8 mouse cellular contexts compared by ENCODE assay signal in the genomic region with DNA sequence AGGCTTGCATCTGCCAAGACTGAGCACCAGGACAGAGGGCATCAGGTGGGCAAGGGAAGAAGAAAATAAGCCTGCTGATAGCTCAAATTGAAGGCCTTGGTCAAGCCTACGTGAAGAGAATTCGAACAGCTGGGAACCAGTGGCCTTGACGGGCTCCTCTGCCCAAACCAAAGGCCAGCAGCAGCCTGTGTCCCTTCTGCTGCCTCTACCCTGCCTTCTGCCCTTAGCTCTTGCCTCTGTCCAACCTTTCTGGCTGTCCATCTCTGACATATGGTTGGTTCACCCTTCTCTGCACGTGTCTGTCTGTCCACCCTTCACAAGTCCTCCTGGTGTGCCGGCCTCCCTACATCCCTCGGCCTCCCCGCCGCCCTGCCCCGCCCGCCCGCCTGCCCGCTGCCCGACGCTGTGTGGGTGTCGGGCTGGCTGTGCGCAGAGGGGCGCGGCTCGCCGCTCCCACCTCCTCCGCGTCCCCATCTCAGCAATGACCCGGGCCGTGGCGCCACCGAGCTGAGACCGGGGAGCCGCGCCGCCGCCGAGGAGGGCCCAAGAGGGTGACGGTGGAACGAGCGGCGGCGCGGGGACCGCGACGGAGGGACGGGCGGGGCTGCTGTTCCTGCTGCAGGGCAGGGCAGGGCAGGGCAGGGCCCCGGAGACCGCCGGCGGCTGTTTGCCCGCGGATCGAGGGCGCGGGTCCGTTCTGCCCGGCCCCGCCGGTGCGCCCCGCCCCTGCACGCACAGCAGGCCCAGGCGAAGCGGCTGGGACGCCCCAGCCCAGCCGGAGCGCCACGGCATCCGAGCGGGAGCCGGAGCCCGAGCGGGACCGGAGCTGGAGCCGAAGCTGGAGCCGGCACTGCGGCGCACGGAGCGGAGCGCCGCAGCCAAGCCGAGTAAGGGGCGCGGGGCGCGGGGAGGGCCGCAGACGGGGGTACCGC. TPM values are rescaled to one million over a fixed set of nuclear protein-coding genes. Genes with fewer than 3 reads are reported as not detected.
DNase-seq lines count a peak whose midpoint lies in the region; ATAC-seq and TF ChIP-seq lines count a peak whose summit lies in the region.

A gene (plus strand): TSS at position 325 of the 932 bp plus-strand sequence.

- ATAC-seq in liver, embryonic 16.5 days (ENCODE audit: low read depth): peak; percentile 43
- peak; percentile 90 for ATAC-seq in neural tube, embryonic 14.5 days (ENCODE audit: low read depth)

- peak; percentile 21 for DNase-seq in ovary, adult 18-20 months (ENCODE audit: low spot score)
- DNase-seq in ovary, postnatal 10 days (ENCODE audit: low spot score): no peak
- peak; percentile 61 for DNase-seq in embryo, embryonic 9.5 days (ENCODE audit: extremely low spot score)
- peak; percentile 77 to 79 for DNase-seq in heart, adult 2 months
- DNase-seq in kidney, adult 9 months: peak; percentile 6
- DNase-seq in T-cell, adult 2 months (ENCODE audit: low spot score): no peak

- intact Hi-C loops in heart, adult 2 months (cut with DNase I): loop anchor here (2.0 kb wide), 1 partner anchor 24 kb away; no protein-coding TSS in a partner anchor

- no peaks in the 10 kb centered on the region for H3K36me3 ChIP-seq in heart, adult 2 months (ENCODE audit: control insufficient read depth, insufficient read depth, low read length)
- H3K36me3 ChIP-seq in liver, embryonic 16.5 days (ENCODE audit: control insufficient read depth, insufficient read depth): no peaks in the 10 kb centered on the region
- no peaks in the 10 kb centered on the region for H3K36me3 ChIP-seq in neural tube, embryonic 14.5 days (ENCODE audit: control insufficient read depth, insufficient read depth, low read length)

- no peaks in the 10 kb centered on the region for H3K9me3 ChIP-seq in liver, embryonic 16.5 days (replicated peaks; ENCODE audit: control insufficient read depth, low read length)
- no peaks in the 10 kb centered on the region for H3K9me3 ChIP-seq in neural tube, embryonic 14.5 days (ENCODE audit: control insufficient read depth, low read length)

- no peak for TF ChIP-seq CTCF in heart, adult 2 months (IDR thresholded peaks at IDR 0.05)

- H3K9ac ChIP-seq in heart, adult 2 months (ENCODE audit: low read depth, low read length): peak within 1 kb of the TSS; percentile 67
- H3K9ac ChIP-seq in liver, embryonic 16.5 days (ENCODE audit: low read depth, low read length): no peak within 1 kb of the TSS
- peak within 1 kb of the TSS; percentile 88 for H3K9ac ChIP-seq in neural tube, embryonic 14.5 days (replicated peaks; ENCODE audit: low read depth, low read length)

- H3K4me1 ChIP-seq in heart, adult 2 months (ENCODE audit: control insufficient read depth, insufficient read depth, low read length): no peaks in the 10 kb centered on the region; the same call in 1 of the 2 replicates
- no peaks in the 10 kb centered on the region; the same call in 1 of the 2 replicates for H3K4me1 ChIP-seq in liver, embryonic 16.5 days (ENCODE audit: control insufficient read depth, low read depth, low read length)
- H3K4me1 ChIP-seq in neural tube, embryonic 14.5 days (ENCODE audit: control insufficient read depth, insufficient read depth, low read length): 0 out of 2 replicates have a peak, but pooled peaks cover 4% of the 10 kb centered on the region

- no peaks in the 10 kb centered on the region for H3K79me2 ChIP-seq in heart, adult 2 months (replicated peaks; ENCODE audit: control insufficient read depth, insufficient read depth, low read length)

- H3K27ac ChIP-seq in heart, adult 2 months: no peak within 1 kb of the TSS; the same call in 1 of the 2 replicates
- no peak within 1 kb of the TSS for H3K27ac ChIP-seq in liver, embryonic 16.5 days (ENCODE audit: low read length)
- peak within 1 kb of the TSS; percentile 52 for H3K27ac ChIP-seq in neural tube, embryonic 14.5 days (ENCODE audit: low read depth, low read length)

- H3K4me2 ChIP-seq in liver, embryonic 16.5 days (ENCODE audit: low read depth, low read length): peak within 1 kb of the TSS; percentile 63
- H3K4me2 ChIP-seq in neural tube, embryonic 14.5 days (ENCODE audit: low read depth, low read length): peak within 1 kb of the TSS; percentile 66

- TF ChIP-seq POLR2A in heart, adult 2 months (IDR thresholded peaks at IDR 0.05; ENCODE audit: insufficient read depth, low read depth, low read length): no peak

- 4% methylated on average over 80 of the region's 87 CpGs for WGBS in heart, adult 2 months
- WGBS in liver, embryonic 16.5 days (ENCODE audit: insufficient replicate concordance): 2% methylated on average over 80 of the region's 87 CpGs
- under 1% methylated on average over 59 of the region's 87 CpGs for WGBS in neural tube, embryonic 14.5 days

- H3K4me3 ChIP-seq in heart, adult 2 months: peak within 1 kb of the TSS; percentile 65
- H3K4me3 ChIP-seq in liver, embryonic 16.5 days (ENCODE audit: low read depth, low read length): peak within 1 kb of the TSS; percentile 50
- peak within 1 kb of the TSS; percentile 64 for H3K4me3 ChIP-seq in neural tube, embryonic 14.5 days (ENCODE audit: low read depth, low read length)

- H3K27me3 ChIP-seq in heart, adult 2 months (ENCODE audit: control insufficient read depth, insufficient read depth, low read length): peaks cover 4% of the 10 kb centered on the region
- H3K27me3 ChIP-seq in liver, embryonic 16.5 days (ENCODE audit: control insufficient read depth, insufficient read depth, low read depth, low read length): peaks cover 43% of the 10 kb centered on the region
- H3K27me3 ChIP-seq in neural tube, embryonic 14.5 days (ENCODE audit: control insufficient read depth, insufficient read depth, low read length): peaks cover 8% of the 10 kb centered on the region

- TF ChIP-seq EP300 in heart, adult 2 months (IDR thresholded peaks at IDR 0.05; ENCODE audit: insufficient read depth, low read depth, low read length): no peak

RNA-seq across cellular contexts. Expression of the gene that starts here (rescaled TPM):
- 1 to 10 TPM in 1 of 2 experiments, under 1 TPM in 1; 0.91 to 1.8 TPM for total RNA-seq in heart, adult 2 months (2021)
- polyA plus RNA-seq in heart, adult 2 months (2012; rRNA removed): 4.0 and 4.1 TPM in 2 replicates
- polyA plus RNA-seq in liver, embryonic 16.5 days (2015; fragmentation: Nextera tagmentation; extraction: Ambion mirVana): 0.05 TPM in 1 of 2 replicates, not detected in the other
- polyA plus RNA-seq in neural tube, embryonic 14.5 days (2014; fragmentation: Nextera tagmentation; extraction: Ambion mirVana): 10.2 and 13.5 TPM in 2 replicates

Comparison
In these comparisons a context has a peak if more than half of its experiments do, and no peak if none do; other contexts are left out.
1. DNase-seq: peak in ovary, adult 18-20 months (single experiment), embryo, embryonic 9.5 days (single experiment), heart, adult 2 months (2 of 2) and kidney, adult 9 months (single experiment); none in ovary, postnatal 10 days (single experiment) and T-cell, adult 2 months (single experiment).
2. Peak in ATAC-seq, H3K4me3 ChIP-seq and H3K4me2 ChIP-seq in liver, embryonic 16.5 days; RNA of the gene not detected or under 1 TPM.
3. Peak in every context shown above with its lines, with median percentiles within 50 percentile points of each other: H3K4me3 ChIP-seq.